Mouse (Mus musculus) embryo, embryonic 11.5 days (tissue): ENCODE measurements around the gene Lypd5.
A peak's percentile ranks its signal among the peaks of the same experiment; 100 is the strongest.

Experiments used
- DNase-seq: peaks from one replicate; pipeline ENCODE4 v3.0.0-alpha.2; 2012; ENCODE audit warnings: low read depth, low spot score

Gene Lypd5

DNA sequence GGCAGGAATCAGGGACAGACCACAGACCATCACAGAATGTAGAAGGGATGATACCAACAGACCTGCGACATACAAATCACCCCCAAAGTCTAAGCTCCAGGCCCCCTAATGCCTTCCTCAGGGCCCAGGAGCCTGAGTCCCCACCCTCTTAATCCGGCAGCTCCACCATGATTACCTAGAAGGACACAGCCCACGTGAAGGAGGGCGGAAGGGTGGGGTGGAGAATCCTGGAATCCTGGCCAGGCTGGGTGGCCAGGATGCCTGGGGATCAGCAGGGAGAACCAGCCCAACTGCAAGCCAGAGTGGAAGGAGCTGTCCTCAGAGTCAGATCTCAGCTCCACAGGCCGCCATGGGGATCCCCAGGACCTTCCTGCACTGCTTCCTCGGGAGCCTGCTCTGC lies at the start of gene Lypd5:
TSS of gene Lypd5 (plus strand) at position 301 of the 400 bp plus-strand sequence.
- no peak for DNase-seq

- DNase-seq = no peak
These were observed 49.0 kb upstream of the Lypd5 start for GRCm38 (mm10) chr7:24299823-24300481.

GRCm38 (mm10) chr7:24300771-24301282 lies 48.2 kb upstream of the Lypd5 start, which contains the start of gene Zfp61:
Zfp61 (minus strand) TSS chr7:24301232.
- DNase-seq = no peak

DNA sequence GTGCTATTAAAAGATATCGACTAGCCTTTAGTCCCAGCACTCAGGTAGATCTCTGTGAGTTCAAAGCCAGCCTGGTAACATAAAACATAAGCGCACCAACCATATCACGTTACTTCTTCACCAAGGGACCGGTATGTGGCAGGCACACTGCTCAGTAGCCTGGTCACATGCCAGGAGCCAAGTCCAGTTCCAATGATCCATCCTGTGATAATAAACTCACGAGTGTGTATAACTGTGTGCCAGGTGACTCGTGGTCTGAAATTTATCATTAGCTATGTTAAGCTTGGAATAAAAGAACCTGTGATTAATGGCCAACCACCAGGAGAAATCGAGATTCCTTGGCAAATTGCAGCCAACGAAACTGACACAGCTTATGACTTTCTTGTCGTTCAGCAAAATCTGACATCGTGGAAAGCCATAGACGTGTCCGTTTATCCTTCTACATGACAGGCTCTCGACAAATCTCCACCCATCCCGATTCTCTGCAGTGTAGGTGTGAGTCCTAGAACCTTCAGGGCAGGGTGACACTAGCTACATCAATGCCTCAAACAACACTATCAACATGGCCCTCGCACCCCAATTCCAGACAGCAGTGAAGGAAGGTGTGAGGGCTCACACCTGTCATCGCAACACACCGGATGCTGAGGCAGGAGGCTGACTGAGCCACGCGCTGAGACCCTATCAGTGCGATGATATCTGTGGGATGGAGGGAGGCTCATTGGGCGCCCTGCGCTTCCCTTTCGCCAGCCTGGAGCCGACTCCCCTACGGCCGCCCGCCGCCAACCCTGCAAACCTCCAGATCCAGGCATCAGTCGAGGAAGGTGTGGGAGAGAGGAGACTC lies 33.0 kb upstream of the Lypd5 start:
- no peak for DNase-seq

DNA sequence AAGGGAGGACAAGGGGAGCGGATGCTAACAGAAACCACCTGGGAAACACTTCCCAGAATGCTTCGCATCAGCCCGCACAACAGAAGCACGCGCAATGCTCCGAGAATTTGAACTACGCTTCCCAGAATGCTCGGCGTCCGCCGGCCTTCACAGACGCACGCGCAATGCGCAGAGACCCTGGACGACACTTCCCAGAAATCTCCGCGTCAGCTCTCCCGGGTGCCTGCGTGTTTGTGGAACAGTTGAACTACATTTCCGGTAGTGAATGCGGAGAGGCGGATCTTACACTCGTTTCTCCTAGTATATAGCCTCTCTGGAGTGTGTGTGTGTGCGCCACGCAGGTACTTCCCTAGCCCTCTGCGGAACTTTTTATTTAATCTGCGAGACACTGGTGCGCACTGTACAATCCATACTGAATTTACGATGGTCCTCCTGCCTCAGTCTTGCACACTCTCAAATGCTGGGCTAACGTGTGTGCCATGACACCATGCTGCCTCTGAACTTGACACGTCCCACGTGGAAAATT lies 32.4 kb upstream of the Lypd5 start, which contains the start of gene Zfp94:
TSS of gene Zfp94 (minus strand) at position 100 of the 526 bp plus-strand sequence.
- peak; percentile 92 for DNase-seq

GRCm38 (mm10) chr7:24318942-24319341 lies 30.1 kb upstream of the Lypd5 start:
- DNase-seq = no peak

GRCm38 (mm10) chr7:24322593-24322992 lies 26.4 kb upstream of the Lypd5 start:
- DNase-seq = no peak

- DNase-seq = no peak
These were observed 23.8 kb upstream of the Lypd5 start for GRCm38 (mm10) chr7:24325197-24325596.

GRCm38 (mm10) chr7:24325675-24326128 lies 23.3 kb upstream of the Lypd5 start:
- DNase-seq = no peak

DNA sequence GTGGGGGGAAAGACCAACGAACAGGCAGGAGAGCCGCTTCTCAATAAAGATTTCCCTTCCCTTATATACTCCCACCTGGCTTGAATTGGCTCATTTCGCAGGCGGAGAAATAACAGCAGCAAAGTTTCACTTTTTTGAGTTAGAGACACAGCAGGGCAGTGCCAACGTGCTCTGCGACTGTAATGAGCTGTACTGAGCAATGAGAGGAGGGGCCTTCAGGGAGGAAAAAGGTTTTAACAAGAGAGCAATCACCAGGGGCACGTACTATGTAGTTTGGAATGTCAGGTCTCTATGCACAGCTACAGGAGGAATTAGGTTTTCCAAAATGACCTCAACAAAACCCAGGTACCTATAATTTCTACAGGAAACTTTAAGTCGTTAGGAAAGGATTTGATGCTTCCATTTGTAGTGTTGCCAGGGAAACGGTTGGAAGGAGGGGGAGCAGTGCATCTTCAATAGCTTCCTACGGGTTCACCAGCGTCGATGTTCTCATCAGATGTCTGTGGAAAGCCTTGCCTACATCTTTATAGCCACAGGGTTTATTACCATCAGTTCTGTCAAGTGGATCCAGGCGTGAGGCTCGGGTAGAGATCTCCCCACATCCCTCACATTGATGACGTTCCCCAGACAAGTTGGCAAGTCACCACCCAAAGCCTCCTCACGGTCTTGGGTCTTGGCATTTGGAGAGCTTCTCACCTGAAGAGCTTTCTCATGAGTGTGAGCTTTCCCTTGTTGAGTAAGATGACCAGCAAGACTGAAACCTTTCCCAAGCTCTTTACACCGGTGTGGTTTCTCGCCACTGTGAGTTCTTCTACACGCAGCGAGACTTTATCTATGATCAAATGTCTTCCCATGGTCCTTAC lies 22.5 kb upstream of the Lypd5 start:
- no peak for DNase-seq

DNA sequence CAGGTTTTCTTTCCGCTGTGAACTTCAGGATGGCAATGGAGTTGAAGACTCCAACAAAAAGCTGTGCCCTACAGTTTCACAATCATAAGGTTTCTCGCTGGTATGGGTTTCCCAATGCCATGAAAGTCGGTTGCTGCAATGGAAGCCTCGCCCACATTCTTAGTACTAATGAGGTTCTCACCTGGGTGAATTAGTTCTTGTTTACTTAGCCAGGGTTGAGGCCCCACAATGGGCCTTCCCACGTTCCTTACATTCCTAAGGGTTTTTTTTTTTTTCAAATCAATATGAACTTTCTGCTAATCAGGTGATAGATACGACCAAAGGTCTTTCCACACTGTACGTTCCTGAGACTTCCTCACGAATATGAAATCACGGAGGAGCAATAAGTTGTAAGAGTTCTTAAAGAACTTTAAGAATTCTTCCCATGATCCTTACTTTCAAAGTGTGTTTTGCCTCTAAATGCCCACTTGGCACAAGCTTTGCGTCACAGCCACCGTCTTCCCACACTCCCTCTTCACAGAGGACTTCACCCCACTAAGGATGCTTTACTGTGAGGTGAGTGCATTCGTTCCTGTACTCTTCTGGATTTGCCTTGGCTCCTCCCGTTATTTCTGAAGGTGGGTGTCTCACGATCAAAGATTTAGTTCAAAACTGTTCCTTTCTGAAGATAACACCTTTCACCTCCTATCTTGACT lies 21.6 kb upstream of the Lypd5 start:
- DNase-seq = no peak

- DNase-seq = no peak
These were observed 15.6 kb upstream of the Lypd5 start, which contains the start of gene Tescl for GRCm38 (mm10) chr7:24333304-24333986. Tescl (minus strand) TSS chr7:24333936.

DNA sequence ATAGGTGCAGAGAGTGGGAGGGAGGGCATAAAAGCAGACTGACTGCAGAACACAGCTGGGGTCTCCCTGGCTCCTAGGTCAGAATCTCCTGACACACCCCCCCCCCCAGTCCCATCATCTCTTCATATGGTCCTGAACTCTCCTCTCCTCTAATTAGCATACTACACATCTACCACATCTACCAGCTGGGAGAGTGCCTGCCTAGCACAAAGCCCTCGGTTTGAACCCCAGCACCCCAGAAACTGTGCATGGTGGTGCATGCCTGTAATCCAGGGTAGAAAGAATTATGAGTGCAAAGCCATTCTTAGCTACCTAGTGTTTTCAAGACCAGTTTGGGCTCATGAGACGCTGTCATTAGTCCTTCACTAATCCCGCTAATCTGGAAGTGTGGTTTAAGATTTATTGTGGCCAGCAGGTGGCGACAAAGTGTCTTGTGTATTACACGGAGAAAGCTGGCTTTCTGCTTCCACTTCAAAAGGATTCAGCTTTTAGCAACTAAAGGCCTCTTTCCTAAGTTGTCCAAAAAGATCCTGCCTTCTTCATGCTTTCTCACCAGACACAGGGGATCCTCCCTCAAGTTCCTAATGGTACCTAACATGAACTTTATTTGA lies 13.2 kb upstream of the Lypd5 start:
- peak; percentile 56 for DNase-seq

DNA sequence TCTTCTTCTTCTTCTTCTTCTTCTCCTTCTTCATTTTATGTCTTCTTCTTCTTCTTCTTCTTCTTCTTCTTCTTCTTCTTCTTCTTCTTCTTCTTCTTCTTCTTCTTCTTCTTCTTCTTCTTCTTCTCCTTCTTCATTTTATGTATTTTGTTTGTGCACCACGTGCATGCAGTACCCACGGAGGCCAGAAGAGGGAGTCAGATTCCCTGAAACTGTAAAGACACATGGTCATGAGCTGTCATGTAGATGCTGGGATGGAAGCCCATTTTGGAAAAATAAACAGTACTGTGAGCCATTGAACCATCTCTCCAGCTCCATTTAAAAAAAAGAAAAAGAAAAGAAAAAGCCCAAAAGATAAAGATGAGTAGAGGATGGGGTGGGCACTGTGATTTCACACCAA lies 10.8 kb upstream of the Lypd5 start:
- no peak for DNase-seq

DNA sequence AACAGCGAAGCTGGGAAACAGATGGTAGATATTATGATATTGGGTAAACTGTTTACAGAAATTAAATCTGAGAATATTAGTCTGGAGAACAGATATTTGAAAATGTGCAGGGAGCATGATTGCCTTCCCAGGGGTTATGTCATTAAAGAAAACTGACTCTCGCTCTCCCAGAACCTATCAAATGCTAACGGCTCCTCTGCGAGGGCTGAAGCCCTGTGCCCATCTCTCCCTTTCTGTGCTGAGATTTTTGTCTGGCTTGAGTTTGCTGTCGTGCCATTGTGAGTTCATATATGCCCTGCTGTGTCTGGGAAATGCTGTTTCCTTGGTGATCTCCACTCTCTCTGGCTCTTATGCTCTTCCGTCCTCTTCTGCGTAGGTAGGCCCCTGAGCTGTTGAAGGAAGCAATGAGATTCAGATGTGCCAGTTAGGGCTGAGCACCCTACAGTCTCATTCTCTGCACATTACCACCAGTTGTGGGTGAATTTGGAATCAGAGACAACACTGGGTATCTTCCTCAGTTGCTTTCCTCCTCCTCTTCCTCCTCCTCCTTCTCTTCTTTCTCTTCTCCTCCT lies 5.2 kb upstream of the Lypd5 start:
- DNase-seq = no peak

DNA sequence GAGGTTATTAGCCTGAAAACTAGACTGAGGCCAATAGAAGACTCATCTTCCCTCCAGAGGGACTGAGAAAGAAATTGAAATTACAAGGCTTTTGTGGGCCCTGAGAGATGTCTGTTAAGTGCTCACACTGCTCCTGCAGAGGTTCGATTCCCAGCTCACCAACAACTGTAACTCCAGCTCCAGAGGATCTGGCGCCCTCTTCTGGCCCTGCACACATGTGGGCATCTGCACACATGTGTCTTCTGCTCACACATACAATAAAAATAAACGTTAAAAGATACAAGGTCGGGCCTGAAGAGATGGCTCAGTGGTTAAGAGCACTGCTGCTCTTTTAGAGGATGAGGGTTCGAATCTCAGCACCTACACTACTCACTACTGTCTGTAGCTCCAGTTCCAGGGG lies 2.6 kb upstream of the Lypd5 start:
- no peak for DNase-seq

GRCm38 (mm10) chr7:24355646-24356045 lies 6.7 kb downstream of the Lypd5 start:
- no peak for DNase-seq

DNA sequence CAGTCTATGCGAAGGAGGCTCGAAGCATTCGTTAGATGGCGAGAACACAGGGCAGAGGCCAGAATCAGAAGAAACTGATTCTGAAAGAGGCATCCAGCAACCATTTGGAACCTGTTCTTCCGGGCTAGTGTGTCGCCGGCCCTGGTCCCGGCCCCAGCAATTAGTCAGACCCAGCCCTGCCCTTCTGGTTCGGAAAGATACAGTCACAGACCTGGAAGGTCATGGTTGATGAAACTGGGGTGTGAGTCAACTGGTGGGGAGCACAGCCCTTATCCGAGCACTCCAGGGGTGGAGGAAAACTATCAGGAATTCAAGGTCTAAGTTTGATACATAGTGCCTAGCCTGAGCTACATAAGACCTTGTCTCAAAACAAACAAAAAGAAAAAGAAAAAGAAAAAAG lies 7.1 kb downstream of the Lypd5 start:
- DNase-seq = no peak

- no peak for DNase-seq
These were observed 8.9 kb downstream of the Lypd5 start for GRCm38 (mm10) chr7:24357899-24358298.
